Mouse (Mus musculus) ES-E14 (cell line): ENCODE data around the gene Lrp6.

Experiments
- CHD2 ChIP-seq: IDR thresholded peaks from 2 replicates; pipeline ENCODE4 v1.6.1; 2014; ENCODE audit warnings: mild to moderate bottlenecking, low read depth, low read length, inconsistent platforms
- HCFC1 ChIP-seq: IDR thresholded peaks from 2 replicates; pipeline ENCODE4 v1.6.1; 2012; ENCODE audit warnings: low read length, inconsistent platforms, borderline replicate concordance; ENCODE audit not compliant: insufficient read depth
- MAFK ChIP-seq: IDR thresholded peaks from 2 replicates; pipeline ENCODE4 v1.6.1; 2014; ENCODE audit warnings: mild to moderate bottlenecking, low read depth, low read length, inconsistent platforms; ENCODE audit not compliant: insufficient read depth

DNA sequence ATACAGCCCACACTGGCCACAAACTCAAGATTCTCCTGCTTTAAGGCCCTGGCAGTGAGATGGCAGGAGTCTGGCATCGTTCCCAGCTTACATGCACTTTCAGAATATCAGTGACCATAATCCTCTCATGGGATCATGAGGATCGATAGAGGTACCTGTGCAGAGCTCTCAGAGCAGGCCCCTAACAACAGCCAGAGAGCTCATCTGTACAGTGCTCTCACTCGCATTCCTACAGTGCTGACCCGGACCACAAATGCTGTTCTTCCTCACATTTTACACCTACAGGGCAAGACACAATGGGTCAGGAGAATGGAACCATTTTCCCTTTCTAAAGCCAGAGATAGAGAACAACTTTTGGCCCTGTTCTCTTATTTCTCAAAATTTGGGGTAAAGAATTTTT lies 77.6 kb downstream of the Lrp6 start:
- TF ChIP-seq CHD2: no peak
- TF ChIP-seq MAFK: no peak
- TF ChIP-seq HCFC1: no peak
